Mouse (Mus musculus): ENCODE results near the gene Rccd1. TPM values are rescaled to one million over a fixed set of nuclear protein-coding genes. Genes with fewer than 3 reads are reported as not detected.
"Not testable (repeated sequence)": the region's sequence is repeated elsewhere in the genome, so short reads cannot be mapped to it uniquely, and the experiment has no call there.

The Rccd1 gene
- polyA plus RNA-seq, 1 experiment: 23.6 TPM

- DNase-seq (ENCODE audit: extremely low spot score in 1 of 2, low spot score in 1 of 2): no peak
Observed at GRCm38 (mm10) chr7:80346830-80347229, 22.6 kb upstream of the Rccd1 start.

GRCm38 (mm10) chr7:80346173-80346572 lies 21.9 kb upstream of the Rccd1 start:
- DNase-seq (ENCODE audit: extremely low spot score in 1 of 2, low spot score in 1 of 2): no peak

- no peak for DNase-seq (ENCODE audit: extremely low spot score in 1 of 2, low spot score in 1 of 2)
Observed at GRCm38 (mm10) chr7:80343270-80344018, 19.2 kb upstream of the Rccd1 start.

- peak; percentile 91 to 99 for DNase-seq (ENCODE audit: extremely low spot score in 1 of 2, low spot score in 1 of 2)
Observed at GRCm38 (mm10) chr7:80342858-80343257, 18.6 kb upstream of the Rccd1 start, which contains the start of gene Hddc3. Gene Hddc3, plus strand, starts transcription at chr7:80343104.

- DNase-seq (ENCODE audit: extremely low spot score in 1 of 2, low spot score in 1 of 2): no peak
Observed at GRCm38 (mm10) chr7:80341793-80342192, 17.5 kb upstream of the Rccd1 start.

- DNase-seq (ENCODE audit: extremely low spot score in 1 of 2, low spot score in 1 of 2): peak; percentile 49 to 74
Observed at GRCm38 (mm10) chr7:80340793-80341192, 16.5 kb upstream of the Rccd1 start, which contains the start of gene Unc45a. Gene Unc45a, minus strand, starts transcription at chr7:80341005.

GRCm38 (mm10) chr7:80339793-80340628 lies 15.8 kb upstream of the Rccd1 start:
- peak; percentile 97 to 99 for DNase-seq (ENCODE audit: extremely low spot score in 1 of 2, low spot score in 1 of 2)

GRCm38 (mm10) chr7:80339371-80339770 lies 15.1 kb upstream of the Rccd1 start:
- no peak for DNase-seq (ENCODE audit: extremely low spot score in 1 of 2, low spot score in 1 of 2)

- DNase-seq (ENCODE audit: extremely low spot score in 1 of 2, low spot score in 1 of 2): no peak
Observed at GRCm38 (mm10) chr7:80336932-80337331, 12.7 kb upstream of the Rccd1 start.

GRCm38 (mm10) chr7:80334848-80335247 lies 10.6 kb upstream of the Rccd1 start:
- DNase-seq (ENCODE audit: extremely low spot score in 1 of 2, low spot score in 1 of 2): no peak

GRCm38 (mm10) chr7:80331433-80331832 lies 7.2 kb upstream of the Rccd1 start:
- no peak for DNase-seq (ENCODE audit: extremely low spot score in 1 of 2, low spot score in 1 of 2)

- no peak for DNase-seq (ENCODE audit: extremely low spot score in 1 of 2, low spot score in 1 of 2)
Observed at GRCm38 (mm10) chr7:80330278-80330677, 6.0 kb upstream of the Rccd1 start.

- DNase-seq (ENCODE audit: extremely low spot score in 1 of 2, low spot score in 1 of 2): no peak
Observed at GRCm38 (mm10) chr7:80326076-80326475, 1.8 kb upstream of the Rccd1 start.

GRCm38 (mm10) chr7:80325292-80325868 lies 1.1 kb upstream of the Rccd1 start:
- DNase-seq (ENCODE audit: extremely low spot score in 1 of 2, low spot score in 1 of 2): peak in 1 of 2 experiments; percentile 35

GRCm38 (mm10) chr7:80324816-80325119 lies 514 bp upstream of the Rccd1 start:
- DNase-seq (ENCODE audit: extremely low spot score in 1 of 2, low spot score in 1 of 2): not testable (repeated sequence)

GRCm38 (mm10) chr7:80323336-80323735 lies 918 bp downstream of the Rccd1 start:
- DNase-seq (ENCODE audit: extremely low spot score in 1 of 2, low spot score in 1 of 2): no peak

GRCm38 (mm10) chr7:80319846-80320496 lies 4.3 kb downstream of the Rccd1 start:
- no peak for DNase-seq (ENCODE audit: extremely low spot score in 1 of 2, low spot score in 1 of 2)

GRCm38 (mm10) chr7:80318670-80319069 lies 5.6 kb downstream of the Rccd1 start:
- DNase-seq (ENCODE audit: extremely low spot score in 1 of 2, low spot score in 1 of 2): no peak

- DNase-seq (ENCODE audit: extremely low spot score in 1 of 2, low spot score in 1 of 2): no peak
Observed at GRCm38 (mm10) chr7:80317439-80318115, 6.7 kb downstream of the Rccd1 start.

GRCm38 (mm10) chr7:80315733-80316132 lies 8.5 kb downstream of the Rccd1 start:
- no peak for DNase-seq (ENCODE audit: extremely low spot score in 1 of 2, low spot score in 1 of 2)

Data from frontal cortex, adult 2 months (tissue).